Mouse (Mus musculus) heart, embryonic 16.5 days (tissue): Measurements from ENCODE around the gene Babam1. TPM values are rescaled to one million over a fixed set of nuclear protein-coding genes. Genes with fewer than 3 reads are reported as not detected.
A peak's percentile ranks its signal among the peaks of the same experiment; 100 is the strongest.

Experiments used
- ATAC-seq: fragments of 200-750 bp; cut with Nextera tagmentation; replicated peaks from 2 replicates; pipeline ENCODE4 v1.8.0; 2017; ENCODE audit warnings: moderate number of reproducible peaks; ENCODE audit not compliant: insufficient read depth, low FRiP score; ENCODE audit errors: extremely low read depth
- H3K27ac ChIP-seq: fragments of 300-500 bp; sonication (generic); 2 replicates; pipeline ENCODE4 v1.5.1; 2014; ENCODE audit warnings: mild to moderate bottlenecking, low read length, control low read depth, moderate library complexity
- H3K27me3 ChIP-seq: fragments of 300-500 bp; sonication (generic); 2 replicates; pipeline ENCODE4 v1.6.1; 2014; ENCODE audit warnings: low read length, mixed read lengths; ENCODE audit not compliant: control insufficient read depth, insufficient read depth
- H3K36me3 ChIP-seq: fragments of 300-500 bp; sonication (generic); 2 replicates; pipeline ENCODE4 v1.6.1; 2014; ENCODE audit not compliant: control insufficient read depth, insufficient read depth
- H3K4me1 ChIP-seq: fragments of 300-500 bp; sonication (generic); 2 replicates; pipeline ENCODE4 v1.6.1; 2014; ENCODE audit warnings: low read length, mixed read lengths; ENCODE audit not compliant: control insufficient read depth, insufficient read depth
- H3K4me2 ChIP-seq: fragments of 300-500 bp; sonication (generic); 2 replicates; pipeline ENCODE4 v1.6.1; 2014; ENCODE audit warnings: low read depth, mild to moderate bottlenecking, control low read depth, low read length
- H3K4me3 ChIP-seq: fragments of 300-500 bp; sonication (generic); 2 replicates; pipeline ENCODE4 v1.5.1; 2014; ENCODE audit warnings: mild to moderate bottlenecking, control low read depth, low read length
- H3K9ac ChIP-seq: fragments of 300-500 bp; sonication (generic); 2 replicates; pipeline ENCODE4 v1.6.1; 2014; ENCODE audit warnings: low read length, control low read depth
- H3K9me3 ChIP-seq: fragments of 300-500 bp; sonication (generic); replicated peaks from 2 replicates; pipeline ENCODE4 v1.6.1; 2016; ENCODE audit warnings: low read length; ENCODE audit not compliant: control insufficient read depth
- WGBS: fragments of 180-500 bp; shearing (Covaris S2); extraction: QIAGEN DNeasy Blood & Tissue Kit; methylation state at CpG from one replicate; pipeline ENCODE4 v1.1.7; 2014; 5-methylcytosine and 5-hydroxymethylcytosine counted together
- polyA plus RNA-seq: library from polyadenylated mRNA; unstranded; fragments of >200 nt; fragmentation: Nextera tagmentation; extraction: Ambion mirVana; gene quantifications from 2 replicates; pipeline ENCODE4 v1.2.1, GENCODE M21; 2015

The Babam1 gene
- polyA plus RNA-seq, 1 experiment from 2014 or later = 86.4 TPM

- H3K9ac ChIP-seq = peak overlapping the region; percentile 85
- H3K27ac ChIP-seq = peak overlapping the region; percentile 90
- no peaks in the 10 kb centered on the region for H3K9me3 ChIP-seq
- WGBS = 15% methylated on average over 5 of the region's 5 CpGs
- H3K27me3 ChIP-seq = no peaks in the 10 kb centered on the region
- H3K4me1 ChIP-seq = peaks cover 28% of the 10 kb centered on the region
- peak overlapping the region; percentile 66 for H3K4me2 ChIP-seq
- no peak for ATAC-seq
- peaks cover 16% of the 10 kb centered on the region for H3K36me3 ChIP-seq
- H3K4me3 ChIP-seq = peak overlapping the region; percentile 87
Observed at GRCm38 (mm10) chr8:71370711-71371235, 25.9 kb upstream of the Babam1 start.

- Histone ChIP-seq H3K27me3 (no peaks in the 10 kb centered on the region), H3K27ac (peak within 1 kb of the TSS; percentile 90), H3K4me2 (peak within 1 kb of the TSS; percentile 66), H3K9me3 (no peaks in the 10 kb centered on the region), H3K4me3 (peak within 1 kb of the TSS; percentile 87), H3K9ac (peak within 1 kb of the TSS; percentile 85), H3K36me3 (peaks cover 16% of the 10 kb centered on the region), H3K4me1 (peaks cover 32% of the 10 kb centered on the region)
- 1% methylated on average over 67 of the region's 68 CpGs for WGBS
- ATAC-seq = peak; percentile 85
Observed at GRCm38 (mm10) chr8:71371236-71371848, 25.3 kb upstream of the Babam1 start, which contains the start of gene Ocel1. Gene Ocel1 (plus strand): TSS chr8:71371298.

- peaks cover 36% of the 10 kb centered on the region for H3K4me1 ChIP-seq
Observed at GRCm38 (mm10) chr8:71372427-71372826, 24.2 kb upstream of the Babam1 start.

GRCm38 (mm10) chr8:71373000-71373399 lies 23.7 kb upstream of the Babam1 start:
- Histone ChIP-seq H3K4me2 (no peak overlapping the region), H3K9me3 (no peaks in the 10 kb centered on the region), H3K27me3 (no peaks in the 10 kb centered on the region), H3K9ac (no peak overlapping the region), H3K4me3 (no peak overlapping the region), H3K36me3 (peaks cover 21% of the 10 kb centered on the region), H3K4me1 (peaks cover 31% of the 10 kb centered on the region), H3K27ac (no peak overlapping the region)
- WGBS = 92% methylated on average over 3 of the region's 3 CpGs
- ATAC-seq = no peak

More at GRCm38 (mm10) chr8:71372427-71372826, 24.2 kb upstream of the Babam1 start:
- H3K4me3 ChIP-seq = no peak overlapping the region
- no peak overlapping the region for H3K4me2 ChIP-seq
- H3K27me3 ChIP-seq = no peaks in the 10 kb centered on the region
- H3K36me3 ChIP-seq = peaks cover 16% of the 10 kb centered on the region
- 88% methylated on average over 12 of the region's 12 CpGs for WGBS
- no peak for ATAC-seq
- H3K9ac ChIP-seq = no peak overlapping the region
- no peaks in the 10 kb centered on the region for H3K9me3 ChIP-seq
- H3K27ac ChIP-seq = no peak overlapping the region

GRCm38 (mm10) chr8:71374616-71375206 lies 21.9 kb upstream of the Babam1 start:
- no peaks in the 10 kb centered on the region for H3K27me3 ChIP-seq
- H3K4me2 ChIP-seq = no peak overlapping the region
- no peak overlapping the region for H3K27ac ChIP-seq
- ATAC-seq = no peak
- WGBS = 80% methylated on average over 17 of the region's 17 CpGs
- H3K9ac ChIP-seq = no peak overlapping the region
- H3K9me3 ChIP-seq = no peaks in the 10 kb centered on the region
- peaks cover 17% of the 10 kb centered on the region for H3K36me3 ChIP-seq
- H3K4me3 ChIP-seq = no peak overlapping the region
- peaks cover 31% of the 10 kb centered on the region for H3K4me1 ChIP-seq

GRCm38 (mm10) chr8:71375581-71376422 lies 20.9 kb upstream of the Babam1 start:
- Histone ChIP-seq H3K9me3 (no peaks in the 10 kb centered on the region), H3K27ac (no peak overlapping the region; the same call in 1 of the 2 replicates), H3K27me3 (no peaks in the 10 kb centered on the region), H3K36me3 (peaks cover 17% of the 10 kb centered on the region), H3K4me1 (peaks cover 31% of the 10 kb centered on the region), H3K4me2 (peak overlapping the region; percentile 57), H3K4me3 (peak overlapping the region; percentile 28), H3K9ac (0 out of 2 replicates have a peak overlapping the region, but pooled peaks have one; percentile 22)
- WGBS = 15% methylated on average over 72 of the region's 74 CpGs
- ATAC-seq = no peak

- Histone ChIP-seq H3K9ac (0 out of 2 replicates have a peak overlapping the region, but pooled peaks have one; percentile 22), H3K27me3 (no peaks in the 10 kb centered on the region), H3K4me1 (peaks cover 30% of the 10 kb centered on the region), H3K4me3 (peak overlapping the region; percentile 28), H3K36me3 (peaks cover 17% of the 10 kb centered on the region), H3K27ac (no peak overlapping the region), H3K9me3 (no peaks in the 10 kb centered on the region), H3K4me2 (peak overlapping the region; percentile 57; the same call in 1 of the 2 replicates)
- 55% methylated on average over 8 of the region's 8 CpGs for WGBS
- no peak for ATAC-seq
Observed at GRCm38 (mm10) chr8:71376423-71377030, 20.1 kb upstream of the Babam1 start.

GRCm38 (mm10) chr8:71379008-71379407 lies 17.7 kb upstream of the Babam1 start:
- Histone ChIP-seq H3K4me1 (peaks cover 35% of the 10 kb centered on the region), H3K9me3 (no peaks in the 10 kb centered on the region), H3K9ac (no peak overlapping the region; the same call in 1 of the 2 replicates), H3K4me3 (no peak overlapping the region), H3K4me2 (peak overlapping the region; percentile 91), H3K27me3 (no peaks in the 10 kb centered on the region), H3K36me3 (peaks cover 12% of the 10 kb centered on the region), H3K27ac (no peak overlapping the region)
- WGBS = 92% methylated on average over 4 of the region's 4 CpGs
- no peak for ATAC-seq
